Mouse (Mus musculus) lung, embryonic 14.5 days (tissue): ENCODE measurements around the gene Abcc3. TPM values are rescaled to one million over a fixed set of nuclear protein-coding genes. Genes with fewer than 3 reads are reported as not detected.

Experiments used
- ATAC-seq: fragments of 200-750 bp; cut with Nextera tagmentation; 2 replicates; pipeline ENCODE4 v1.8.0; 2017; ENCODE audit warnings: mild to moderate bottlenecking, moderate TSS enrichment, moderate library complexity; ENCODE audit not compliant: insufficient read depth
- DNase-seq: peaks from one replicate; pipeline ENCODE4 v3.0.0-alpha.2; 2015
- H3K27ac ChIP-seq: fragments of 300-500 bp; sonication (generic); 2 replicates; pipeline ENCODE4 v1.5.1; 2014; ENCODE audit warnings: low read depth, mild to moderate bottlenecking, moderate library complexity
- H3K27me3 ChIP-seq: fragments of 300-500 bp; sonication (generic); 2 replicates; pipeline ENCODE4 v1.6.1; 2014; ENCODE audit warnings: low read length, control low read depth; ENCODE audit not compliant: insufficient read depth
- H3K36me3 ChIP-seq: fragments of 300-500 bp; sonication (generic); 2 replicates; pipeline ENCODE4 v1.6.1; 2014; ENCODE audit warnings: control low read depth; ENCODE audit not compliant: insufficient read depth
- H3K4me1 ChIP-seq: fragments of 300-500 bp; sonication (generic); 2 replicates; pipeline ENCODE4 v1.6.1; 2014; ENCODE audit warnings: antibody characterized with exemption, control low read depth; ENCODE audit not compliant: insufficient read depth
- H3K4me2 ChIP-seq: fragments of 300-500 bp; sonication (generic); 2 replicates; pipeline ENCODE4 v1.6.1; 2014; ENCODE audit warnings: mild to moderate bottlenecking
- H3K4me3 ChIP-seq: fragments of 300-500 bp; sonication (generic); 2 replicates; pipeline ENCODE4 v1.5.1; 2014; ENCODE audit warnings: low read depth, low read length
- H3K9ac ChIP-seq: fragments of 300-500 bp; sonication (generic); 2 replicates; pipeline ENCODE4 v1.6.1; 2014
- H3K9me3 ChIP-seq: fragments of 300-500 bp; sonication (generic); 2 replicates; pipeline ENCODE4 v1.6.1; 2016; ENCODE audit warnings: low read depth, low read length, control low read depth
- CTCF ChIP-seq: IDR thresholded peaks from 2 replicates; pipeline ENCODE4 v1.5.1; 2016; ENCODE audit warnings: antibody characterized with exemption, low read depth
- WGBS: fragments of 180-500 bp; shearing (Covaris S2); extraction: QIAGEN DNeasy Blood & Tissue Kit; methylation state at CpG from one replicate; pipeline ENCODE4 v1.1.7; 2014; 5-methylcytosine and 5-hydroxymethylcytosine counted together
- polyA plus RNA-seq: library from polyadenylated mRNA; unstranded; fragments of >200 nt; fragmentation: Nextera tagmentation; extraction: Ambion mirVana; gene quantifications from 2 replicates; pipeline ENCODE4 v1.2.1, GENCODE M21; 2014

The Abcc3 gene
- 3.1 and 3.7 TPM in 2 replicates for polyA plus RNA-seq

DNA sequence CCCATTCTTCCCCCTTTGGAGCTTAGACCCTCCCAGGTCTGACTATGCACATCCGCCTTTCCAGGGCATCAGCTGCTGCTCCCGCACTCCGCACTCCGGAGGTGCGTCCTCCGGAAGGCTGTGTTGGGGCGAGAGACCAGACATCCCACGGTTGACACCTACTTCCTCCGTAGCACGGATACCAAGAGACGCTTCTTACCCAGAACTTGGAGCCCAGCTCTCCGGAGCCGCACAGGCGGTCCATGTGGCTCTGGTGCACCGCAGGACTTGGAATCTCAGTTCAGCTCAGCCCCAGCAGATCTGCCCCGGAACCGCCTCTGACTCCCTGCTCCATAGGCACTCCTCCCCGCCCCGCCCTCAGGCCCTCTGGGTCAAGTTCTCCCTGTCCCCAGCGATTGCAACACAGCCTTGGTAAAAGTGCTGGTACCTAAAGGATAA lies at the start of gene Abcc3:
Gene Abcc3, minus strand, starts transcription at position 326 of the 438 bp plus-strand sequence.
- 5% methylated on average over 20 of the region's 20 CpGs for WGBS
- ATAC-seq, result 0 out of 2 replicates have a peak, but pooled peaks have one; percentile 10
- Histone ChIP-seq H3K9ac (no peak within 1 kb of the TSS; the same call in 1 of the 2 replicates), H3K27ac (no peak within 1 kb of the TSS), H3K4me2 (peak within 1 kb of the TSS; percentile 54), H3K27me3 (no peaks in the 10 kb centered on the region; the same call in 1 of the 2 replicates), H3K36me3 (no peaks in the 10 kb centered on the region), H3K4me1 (no peaks in the 10 kb centered on the region), H3K9me3 (no peaks in the 10 kb centered on the region), H3K4me3 (peak within 1 kb of the TSS; percentile 26)
- TF ChIP-seq CTCF, result no peak
- DNase-seq, result peak; percentile 34

DNA sequence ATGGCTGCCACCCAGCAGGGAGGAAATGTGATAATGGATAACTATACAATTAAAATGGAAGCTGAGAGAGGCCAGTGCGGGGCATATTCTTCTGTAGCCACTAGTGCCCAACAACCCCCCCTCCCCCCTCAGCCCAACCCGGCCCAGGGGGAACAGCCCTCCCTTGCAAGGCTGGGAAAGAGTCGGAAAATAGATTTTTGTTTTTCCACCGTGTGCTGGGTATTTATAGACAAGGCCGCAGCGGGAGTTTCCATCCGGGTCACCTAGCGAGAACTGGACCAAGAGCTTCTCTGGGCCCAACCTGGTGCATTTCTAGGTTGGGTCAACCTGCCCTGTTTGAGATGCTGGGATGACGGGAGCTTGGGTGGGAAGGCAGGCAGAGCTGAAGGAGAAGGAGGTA lies 49.0 kb upstream of the Abcc3 start:
- DNase-seq, result no peak
- H3K27ac ChIP-seq, result no peak overlapping the region
- no peak overlapping the region for H3K9ac ChIP-seq
- 0 out of 2 replicates have a peak, but pooled peaks cover 24% of the 10 kb centered on the region for H3K36me3 ChIP-seq
- ATAC-seq, result no peak
- no peak overlapping the region for H3K4me3 ChIP-seq
- no peak overlapping the region for H3K4me2 ChIP-seq
- no peaks in the 10 kb centered on the region for H3K9me3 ChIP-seq
- H3K27me3 ChIP-seq, result no peaks in the 10 kb centered on the region
- TF ChIP-seq CTCF, result no peak
- 65% methylated on average over 9 of the region's 9 CpGs for WGBS
- no peaks in the 10 kb centered on the region; the same call in 1 of the 2 replicates for H3K4me1 ChIP-seq

DNA sequence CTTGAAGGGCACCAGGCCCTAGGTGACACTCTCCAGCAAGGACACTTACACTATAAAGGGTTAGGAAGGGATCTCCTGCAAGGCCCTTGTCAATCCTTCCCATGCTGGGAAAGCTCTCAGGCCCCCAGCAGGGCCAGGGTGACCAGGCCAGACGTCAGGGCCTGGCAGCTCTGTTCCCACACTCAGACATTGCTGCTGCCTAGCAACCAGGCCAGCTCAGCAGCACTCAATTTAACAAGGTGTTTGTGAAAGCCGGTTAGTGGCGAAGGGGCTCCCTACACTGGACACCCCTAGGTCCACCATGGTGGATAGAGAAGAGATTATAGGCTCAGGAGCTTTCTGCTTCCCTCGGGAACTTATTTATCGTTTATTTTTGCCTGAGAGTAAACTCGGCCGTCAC lies 48.3 kb upstream of the Abcc3 start:
- H3K27ac ChIP-seq, result no peak overlapping the region
- H3K36me3 ChIP-seq, result 0 out of 2 replicates have a peak, but pooled peaks cover 24% of the 10 kb centered on the region
- no peak overlapping the region for H3K9ac ChIP-seq
- DNase-seq, result no peak
- no peak overlapping the region for H3K4me2 ChIP-seq
- H3K27me3 ChIP-seq, result no peaks in the 10 kb centered on the region
- H3K4me3 ChIP-seq, result no peak overlapping the region
- 27% methylated on average over 7 of the region's 7 CpGs for WGBS
- TF ChIP-seq CTCF, result no peak
- H3K4me1 ChIP-seq, result no peaks in the 10 kb centered on the region; the same call in 1 of the 2 replicates
- H3K9me3 ChIP-seq, result no peaks in the 10 kb centered on the region
- ATAC-seq, result no peak

DNA sequence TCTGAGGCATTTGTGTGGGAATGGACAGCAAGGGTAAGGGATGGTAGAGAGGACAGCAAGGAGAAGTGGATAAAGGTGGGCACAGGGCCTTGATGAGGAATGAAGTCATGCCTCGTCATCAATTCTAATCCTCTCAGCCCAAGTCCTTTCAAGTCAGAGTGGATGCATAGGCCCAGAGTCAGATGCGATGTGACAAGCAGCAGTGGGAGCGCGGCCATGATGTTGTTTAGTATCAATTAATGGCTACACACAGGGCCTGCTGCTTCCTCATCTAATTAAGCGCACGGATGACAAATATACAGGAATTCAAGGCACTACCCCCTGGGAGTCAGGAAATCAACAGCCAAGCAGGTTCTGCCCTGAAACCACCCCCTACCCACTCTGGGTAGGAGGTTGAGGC lies 47.6 kb upstream of the Abcc3 start:
- Histone ChIP-seq H3K27ac (no peak overlapping the region), H3K9ac (no peak overlapping the region), H3K4me3 (no peak overlapping the region), H3K4me1 (no peaks in the 10 kb centered on the region; the same call in 1 of the 2 replicates), H3K9me3 (no peaks in the 10 kb centered on the region), H3K36me3 (0 out of 2 replicates have a peak, but pooled peaks cover 24% of the 10 kb centered on the region), H3K27me3 (no peaks in the 10 kb centered on the region), H3K4me2 (no peak overlapping the region)
- ATAC-seq (no peak), DNase-seq (no peak)
- WGBS, result 89% methylated on average over 6 of the region's 6 CpGs
- TF ChIP-seq CTCF, result no peak

DNA sequence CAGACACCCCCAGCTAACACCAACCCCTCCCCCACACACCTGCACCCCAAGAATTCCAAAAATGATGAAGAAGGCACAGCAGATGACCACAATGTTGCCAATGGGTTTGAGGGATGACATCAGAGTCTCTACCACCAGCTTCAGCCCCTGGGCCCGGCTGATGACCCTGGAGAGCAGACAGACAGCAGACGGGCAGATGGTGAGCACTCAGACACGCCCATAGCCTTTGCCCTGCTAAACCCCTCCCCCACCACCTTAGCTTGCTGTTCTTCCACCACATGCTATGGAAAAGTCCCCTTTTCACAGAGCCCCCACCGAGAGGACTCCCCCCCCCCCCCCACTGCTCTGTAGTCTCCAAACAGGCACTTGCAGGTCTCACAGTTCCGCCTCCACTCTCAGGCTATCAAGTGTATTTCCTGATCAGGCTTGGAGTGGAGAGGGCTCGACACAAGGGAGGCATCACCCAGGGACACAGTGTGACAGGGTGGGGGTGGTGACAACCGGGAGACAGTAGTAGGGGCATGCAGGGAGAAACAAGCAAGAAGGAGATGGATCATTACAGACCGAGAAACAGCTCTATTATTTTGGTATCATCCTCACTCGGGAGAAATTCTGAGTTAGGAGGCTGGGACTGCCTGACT lies 36.3 kb upstream of the Abcc3 start:
- DNase-seq, result no peak
- no peak overlapping the region for H3K9ac ChIP-seq
- H3K27ac ChIP-seq, result peak overlapping the region; percentile 94
- WGBS, result 12% methylated on average over 9 of the region's 9 CpGs
- ATAC-seq, result peak; percentile 29; the same call in 1 of the 2 replicates
- no peak for TF ChIP-seq CTCF
- no peaks in the 10 kb centered on the region for H3K9me3 ChIP-seq
- no peak overlapping the region for H3K4me3 ChIP-seq
- peaks cover 48% of the 10 kb centered on the region; the same call in 1 of the 2 replicates for H3K36me3 ChIP-seq
- H3K4me2 ChIP-seq, result no peak overlapping the region
- H3K27me3 ChIP-seq, result peaks cover 12% of the 10 kb centered on the region; the same call in 1 of the 2 replicates
- peaks cover 20% of the 10 kb centered on the region for H3K4me1 ChIP-seq

DNA sequence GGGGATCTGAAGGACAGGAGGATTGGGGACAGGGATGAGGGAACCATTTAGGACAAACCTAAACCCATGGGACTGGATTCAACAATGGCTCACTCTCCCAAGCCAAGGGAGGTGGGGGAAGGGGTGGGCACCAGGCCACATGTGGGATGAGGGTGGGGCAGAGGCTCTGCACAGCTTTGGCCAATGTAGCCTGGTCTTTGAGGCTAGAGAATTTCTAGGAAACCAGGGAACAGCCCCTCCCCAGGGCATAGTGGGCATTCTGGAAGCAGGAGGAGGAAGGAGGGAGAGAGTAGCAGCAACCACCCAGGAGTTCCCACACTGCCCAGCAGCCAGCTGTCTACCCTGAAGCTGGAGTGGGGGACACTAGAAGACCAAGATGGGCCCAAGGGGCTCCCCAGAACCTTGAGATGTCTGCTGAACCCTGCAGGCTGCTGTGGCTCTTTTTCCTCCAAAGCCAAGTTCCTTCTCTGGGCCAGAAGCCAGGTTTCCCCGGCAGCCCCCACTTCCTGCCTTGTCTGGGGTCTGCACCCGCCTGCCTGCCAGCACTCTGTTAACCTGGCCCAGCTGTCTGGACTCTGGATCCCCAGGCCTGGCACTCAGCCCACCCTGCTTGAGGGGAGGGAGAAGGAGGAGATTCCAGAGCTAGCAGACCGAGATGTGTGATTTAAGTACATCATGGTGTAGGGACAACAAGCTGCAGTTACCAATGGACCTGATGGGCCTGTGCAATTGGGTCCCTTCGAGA lies 35.5 kb upstream of the Abcc3 start:
- Histone ChIP-seq H3K4me3 (no peak overlapping the region), H3K27me3 (peaks cover 8% of the 10 kb centered on the region; the same call in 1 of the 2 replicates), H3K9me3 (no peaks in the 10 kb centered on the region), H3K36me3 (peaks cover 40% of the 10 kb centered on the region; the same call in 1 of the 2 replicates), H3K4me1 (peaks cover 20% of the 10 kb centered on the region), H3K4me2 (peak overlapping the region; percentile 31), H3K9ac (no peak overlapping the region), H3K27ac (peak overlapping the region; percentile 94)
- WGBS, result 11% methylated on average over 4 of the region's 4 CpGs
- ATAC-seq (peak; percentile 94), DNase-seq (peak; percentile 98)
- TF ChIP-seq CTCF, result no peak

DNA sequence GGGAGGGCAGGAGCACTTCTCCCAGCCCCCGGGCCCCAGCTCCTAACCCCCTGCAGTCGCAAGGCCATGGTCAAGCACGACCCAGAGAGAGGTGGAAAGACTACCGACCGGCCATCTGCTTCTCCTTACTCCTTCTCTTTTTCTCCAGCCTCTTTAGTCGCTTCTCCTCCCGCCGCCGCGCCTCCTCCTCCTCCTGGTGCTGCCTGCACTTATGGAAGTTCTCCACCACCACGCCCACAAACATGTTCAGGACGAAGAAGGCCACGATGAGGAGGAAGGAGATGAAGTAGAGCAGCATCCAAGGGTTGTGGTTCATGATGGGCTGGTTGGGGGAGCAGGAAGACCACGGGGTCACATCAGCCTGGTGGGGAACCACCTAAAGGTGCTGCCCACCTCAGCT lies 32.9 kb upstream of the Abcc3 start:
- H3K4me1 ChIP-seq, result peaks cover 20% of the 10 kb centered on the region

More for the DNA sequence above, 32.9 kb upstream of the Abcc3 start:
- DNase-seq (no peak), ATAC-seq (no peak)
- H3K4me2 ChIP-seq, result no peak overlapping the region
- H3K27me3 ChIP-seq, result no peaks in the 10 kb centered on the region
- no peak overlapping the region for H3K4me3 ChIP-seq
- H3K9ac ChIP-seq, result no peak overlapping the region
- peaks cover 32% of the 10 kb centered on the region; the same call in 1 of the 2 replicates for H3K36me3 ChIP-seq
- no peak for TF ChIP-seq CTCF
- H3K9me3 ChIP-seq, result no peaks in the 10 kb centered on the region
- no peak overlapping the region for H3K27ac ChIP-seq
- WGBS, result 54% methylated on average over 14 of the region's 14 CpGs
